Mouse (Mus musculus): ENCODE measurements around the gene Ccdc78.
A peak's percentile ranks its signal among the peaks of the same experiment; 100 is the strongest.
"Not testable (repeated sequence)": the region's sequence is repeated elsewhere in the genome, so short reads cannot be mapped to it uniquely, and the experiment has no call there.

Ccdc78 gene

GRCm38 (mm10) chr17:25783086-25783485 lies 3.3 kb upstream of the Ccdc78 start:
- no peak for DNase-seq (ENCODE audit: low spot score)

DNA sequence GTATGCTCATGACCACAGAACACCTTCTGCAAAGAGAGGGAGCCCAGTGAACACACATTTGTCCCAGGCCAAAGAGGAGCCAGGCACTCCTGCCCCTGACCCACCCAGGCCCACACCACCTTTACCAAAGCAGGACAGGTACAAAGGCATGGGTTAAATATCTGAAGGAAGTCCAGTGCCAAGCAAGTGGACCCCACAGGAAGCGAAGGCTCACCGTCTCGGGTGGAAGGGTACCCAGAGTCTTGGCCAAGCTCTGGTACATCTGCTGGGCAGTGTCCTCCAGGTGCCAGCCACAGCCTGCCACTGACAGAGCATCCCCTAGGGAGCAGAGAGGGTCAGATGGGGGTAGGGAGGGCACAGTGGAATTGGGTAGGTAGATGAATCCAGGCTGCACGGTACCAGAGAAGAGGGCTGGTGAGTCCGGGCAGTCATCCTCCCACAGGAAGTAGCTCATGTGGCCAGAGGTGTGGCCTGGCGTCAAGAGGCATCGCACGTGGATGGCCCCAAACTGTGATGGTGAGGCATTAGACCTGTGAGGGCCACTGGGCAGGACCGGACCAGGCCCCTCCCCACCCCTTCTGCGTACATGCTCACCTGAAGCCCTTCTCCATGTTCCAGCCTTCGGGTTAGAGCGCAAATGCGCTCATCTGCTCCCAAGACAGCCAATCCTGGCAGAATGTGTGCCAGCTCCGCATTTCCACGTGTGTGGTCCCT lies 2.4 kb upstream of the Ccdc78 start:
- no peak for DNase-seq (ENCODE audit: low spot score)

DNA sequence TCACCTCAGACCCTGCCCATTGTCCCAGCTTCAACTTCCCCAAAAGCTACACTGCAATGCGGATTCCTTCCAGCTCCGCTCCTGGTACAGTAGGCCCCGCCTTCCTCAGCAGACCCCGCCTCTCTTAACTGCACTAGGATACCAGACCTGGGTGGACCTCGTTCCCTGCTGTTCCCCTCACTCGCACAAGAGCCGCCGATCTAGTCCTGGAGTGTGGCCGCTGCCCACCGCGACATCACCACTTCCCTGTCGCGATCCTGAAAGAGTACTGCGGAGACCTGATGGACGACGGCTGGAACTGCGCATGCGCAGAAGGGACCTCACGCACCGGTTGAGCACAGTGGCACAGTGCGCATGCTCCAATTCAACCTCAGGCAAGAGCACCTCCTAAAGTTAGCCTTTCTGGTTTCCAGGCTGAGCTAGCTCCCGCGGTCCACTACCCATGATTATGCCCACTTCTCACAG lies 1.1 kb upstream of the Ccdc78 start, which contains the start of gene Haghl:
TSS of gene Haghl (minus strand) at position 393 of the 465 bp plus-strand sequence.
- peak; percentile 94 for DNase-seq (ENCODE audit: low spot score)

GRCm38 (mm10) chr17:25786781-25787504 lies 563 bp downstream of the Ccdc78 start:
- no peak for DNase-seq (ENCODE audit: low spot score)

GRCm38 (mm10) chr17:25791320-25791842 lies 5.0 kb downstream of the Ccdc78 start:
- DNase-seq (ENCODE audit: low spot score): no peak

DNA sequence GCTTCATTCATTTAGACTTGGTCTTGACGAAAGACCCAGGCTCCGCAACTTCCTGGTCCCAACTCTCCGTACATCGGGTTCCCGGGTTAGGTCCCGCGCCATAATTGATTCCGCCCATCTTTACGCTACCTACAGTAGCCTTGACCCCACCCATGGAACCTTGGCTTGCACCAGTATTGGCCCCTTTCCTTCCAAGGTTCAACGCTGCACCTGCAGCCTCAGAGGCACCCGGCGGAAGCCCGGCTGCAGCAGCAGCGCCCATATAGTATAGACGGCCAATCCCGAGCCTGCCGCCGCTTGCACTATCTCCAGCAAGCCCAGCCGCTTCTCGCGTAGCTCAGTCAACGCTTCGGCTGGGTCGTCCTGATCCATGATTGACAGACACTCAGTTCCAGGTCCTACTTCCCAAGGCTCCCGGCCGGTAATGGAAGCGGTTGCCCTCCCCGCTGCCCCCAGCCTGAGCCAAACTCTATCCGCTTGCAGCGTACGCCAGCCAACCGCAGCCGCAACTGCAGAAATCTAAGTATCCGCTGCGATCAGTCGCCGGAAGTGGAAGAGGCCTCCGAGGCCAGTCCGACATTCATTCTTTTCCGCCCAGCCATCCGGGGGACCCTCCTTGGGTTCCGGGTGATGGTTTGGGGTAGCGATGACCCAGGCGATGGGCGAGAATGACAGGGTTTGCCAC lies 5.6 kb downstream of the Ccdc78 start:
- DNase-seq (ENCODE audit: low spot score): peak; percentile 71

GRCm38 (mm10) chr17:25792615-25793014 lies 6.2 kb downstream of the Ccdc78 start, which contains the start of gene Fam173a:
Gene Fam173a, minus strand, starts transcription at chr17:25792901.
- DNase-seq (ENCODE audit: low spot score): no peak

DNA sequence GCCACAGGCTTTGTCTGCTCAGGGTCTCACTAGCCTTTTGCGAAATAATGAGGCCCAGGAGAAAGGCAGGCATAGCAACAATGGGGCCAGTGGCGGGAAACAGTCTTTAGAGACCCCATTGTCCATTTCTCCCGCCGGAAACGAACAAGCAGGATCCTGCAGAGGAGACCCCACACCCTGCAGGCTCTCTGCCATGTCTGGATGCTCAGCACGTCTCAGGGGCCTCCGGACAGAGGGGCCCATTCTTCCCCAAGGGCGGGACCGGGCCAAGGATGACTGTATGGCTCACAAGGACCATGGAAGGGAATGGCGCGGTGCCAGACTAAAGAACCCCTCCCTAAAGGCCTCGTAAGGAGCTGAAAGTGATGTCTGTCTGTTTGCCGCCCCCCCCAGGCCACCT lies 7.8 kb downstream of the Ccdc78 start:
- DNase-seq (ENCODE audit: low spot score): no peak

- DNase-seq (ENCODE audit: low spot score): no peak
Observed at GRCm38 (mm10) chr17:25794998-25795397, 8.6 kb downstream of the Ccdc78 start.

DNA sequence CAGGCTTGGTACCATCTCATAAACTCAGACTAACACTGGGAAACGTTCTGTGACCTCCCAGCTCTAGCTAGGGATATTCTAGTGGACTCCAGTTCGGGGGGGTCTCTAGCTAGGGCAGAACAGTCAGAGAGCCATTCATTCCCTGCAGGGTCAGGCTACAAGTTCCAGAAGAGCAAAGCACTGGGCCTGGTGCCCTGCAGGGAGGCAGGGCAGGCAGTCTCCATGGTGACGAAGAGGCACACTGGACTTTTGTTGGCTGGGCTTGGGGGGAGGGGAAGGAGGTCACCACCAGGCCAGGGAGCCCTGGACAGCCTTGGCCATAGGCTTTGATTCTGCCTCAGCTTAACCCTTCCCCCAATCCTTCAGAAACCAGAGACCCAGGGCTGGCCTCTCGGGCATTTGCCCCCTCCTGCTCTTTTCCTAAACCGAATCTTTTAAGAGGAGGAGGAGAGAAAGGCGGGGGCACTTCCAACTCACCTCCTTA lies 9.3 kb downstream of the Ccdc78 start, which contains the start of gene AC134908.4:
TSS of gene AC134908.4 (minus strand) at position 51 of the 484 bp plus-strand sequence.
- peak; percentile 83 for DNase-seq (ENCODE audit: low spot score)

GRCm38 (mm10) chr17:25796211-25796771 lies 9.9 kb downstream of the Ccdc78 start:
- no peak for DNase-seq (ENCODE audit: low spot score)

- DNase-seq (ENCODE audit: low spot score): no peak
Observed at GRCm38 (mm10) chr17:25796951-25797369, 10.6 kb downstream of the Ccdc78 start, which contains the start of gene Metrn. Gene Metrn, minus strand, starts transcription at chr17:25797136.

GRCm38 (mm10) chr17:25801029-25801428 lies 14.6 kb downstream of the Ccdc78 start:
- DNase-seq (ENCODE audit: low spot score): peak; percentile 70

GRCm38 (mm10) chr17:25802825-25803517 lies 16.6 kb downstream of the Ccdc78 start:
- DNase-seq (ENCODE audit: low spot score): peak; percentile 71

DNA sequence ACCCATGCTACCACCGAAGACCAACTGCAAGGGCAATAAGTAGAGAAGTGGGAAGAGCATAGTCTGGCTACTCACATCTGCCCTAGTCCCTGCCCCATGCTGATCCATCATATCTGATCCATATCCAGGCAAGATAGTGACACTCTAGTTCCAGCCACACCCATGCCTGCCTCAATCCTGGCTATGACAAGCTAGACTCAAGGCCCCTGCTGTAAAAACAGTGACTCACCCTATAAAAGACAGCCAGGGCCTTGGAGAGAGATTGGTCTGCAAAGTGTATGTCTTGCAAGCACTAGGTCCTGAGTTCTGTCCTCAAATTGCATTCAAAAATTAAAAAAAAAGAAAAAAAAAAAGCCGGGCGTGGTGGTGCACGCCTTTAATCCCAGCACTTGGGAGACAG lies 20.1 kb downstream of the Ccdc78 start:
- no peak for DNase-seq (ENCODE audit: low spot score)

DNA sequence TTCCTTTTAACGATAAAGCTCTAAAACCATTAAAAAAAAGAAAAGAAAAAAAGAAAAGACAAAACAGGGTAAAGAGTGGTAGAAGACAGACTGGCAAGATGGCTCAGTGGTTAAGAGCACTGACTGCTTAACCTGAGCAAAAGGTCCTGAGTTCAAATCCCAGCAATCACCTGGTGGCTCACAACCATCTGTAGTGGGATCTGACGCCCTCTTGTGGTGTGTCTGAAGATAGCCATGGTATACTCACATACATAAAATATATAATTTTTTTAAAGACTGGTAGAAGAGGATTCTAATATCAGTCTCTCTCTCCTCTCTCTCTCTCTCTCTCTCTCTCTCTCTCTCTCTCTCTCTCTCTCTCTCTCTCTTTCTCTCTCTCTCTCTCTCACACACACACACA lies 21.1 kb downstream of the Ccdc78 start:
- DNase-seq (ENCODE audit: low spot score): not testable (repeated sequence)

DNA sequence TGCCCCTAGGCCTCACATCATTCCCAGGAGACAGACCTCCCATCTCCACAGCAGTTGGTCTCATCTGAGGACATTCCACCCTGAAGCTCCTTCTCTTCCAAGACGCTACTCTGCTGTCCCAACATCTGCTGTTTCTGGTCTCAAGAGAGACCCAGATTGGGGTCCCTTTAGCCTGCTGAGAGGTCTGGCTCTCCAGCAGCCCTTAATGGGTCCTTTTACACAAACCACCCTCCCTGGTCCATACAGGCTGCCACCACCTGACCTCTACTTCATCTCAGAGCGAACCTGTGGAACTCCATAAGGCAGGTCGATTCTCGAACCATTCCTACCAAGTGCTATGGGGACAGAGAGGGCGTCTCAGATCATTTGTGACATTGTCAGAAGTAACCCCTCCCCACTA lies 21.6 kb downstream of the Ccdc78 start:
- no peak for DNase-seq (ENCODE audit: low spot score)

DNA sequence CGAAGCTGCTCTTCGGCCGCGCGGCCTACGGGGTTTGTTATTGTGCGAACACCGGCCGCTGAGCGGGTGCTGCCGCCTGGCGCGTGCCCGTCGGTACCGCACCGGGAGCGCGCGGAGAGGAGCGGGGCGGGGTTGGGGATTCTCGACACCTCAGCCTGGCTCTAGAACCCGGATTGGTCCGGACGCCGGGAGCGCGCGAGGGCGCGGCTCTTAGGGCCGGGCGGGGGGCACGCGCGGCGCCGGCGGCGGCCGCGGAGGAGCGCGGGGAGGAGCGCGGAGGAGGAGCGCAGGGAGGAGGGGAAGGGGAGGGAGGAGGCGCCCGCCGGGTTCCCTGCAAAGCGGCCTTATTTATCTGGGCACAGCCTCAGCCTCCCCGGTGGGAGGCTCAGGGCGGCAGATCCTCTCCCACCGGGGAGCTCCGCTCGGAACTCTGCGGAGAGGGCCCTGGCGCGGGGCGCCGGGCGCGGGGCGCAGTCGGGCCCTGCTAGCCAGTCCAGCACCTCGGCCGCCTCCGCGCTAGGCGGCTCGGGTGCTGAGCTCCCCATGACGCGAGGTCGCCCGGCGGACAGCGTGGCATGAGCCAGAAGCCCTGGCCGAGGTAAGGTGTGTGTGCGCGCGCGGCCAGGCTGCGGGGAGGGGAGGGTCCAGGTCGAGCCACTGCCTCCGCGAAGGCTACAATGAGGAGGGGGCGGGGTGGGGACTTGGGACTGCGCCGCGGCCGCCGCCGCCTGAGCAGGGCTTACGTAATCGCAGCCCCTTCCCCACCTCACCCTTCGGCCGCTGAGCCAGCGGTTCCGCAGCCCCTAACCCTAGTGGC lies 22.6 kb downstream of the Ccdc78 start, which contains the start of gene Fbxl16:
TSS of gene Fbxl16 (plus strand) at position 297 of the 817 bp plus-strand sequence.
- peak; percentile 85 for DNase-seq (ENCODE audit: low spot score)

- DNase-seq (ENCODE audit: low spot score): no peak
Observed at GRCm38 (mm10) chr17:25809606-25810340, 23.4 kb downstream of the Ccdc78 start.

Measured in left cerebral cortex, adult 11 months (tissue).